Mouse (Mus musculus): Measurements from ENCODE around the gene Them5. TPM values are rescaled to one million over a fixed set of nuclear protein-coding genes. Genes with fewer than 3 reads are reported as not detected.

The Them5 gene
- polyA plus RNA-seq, 1 experiment from 2014 or later = 32.1 TPM

DNA sequence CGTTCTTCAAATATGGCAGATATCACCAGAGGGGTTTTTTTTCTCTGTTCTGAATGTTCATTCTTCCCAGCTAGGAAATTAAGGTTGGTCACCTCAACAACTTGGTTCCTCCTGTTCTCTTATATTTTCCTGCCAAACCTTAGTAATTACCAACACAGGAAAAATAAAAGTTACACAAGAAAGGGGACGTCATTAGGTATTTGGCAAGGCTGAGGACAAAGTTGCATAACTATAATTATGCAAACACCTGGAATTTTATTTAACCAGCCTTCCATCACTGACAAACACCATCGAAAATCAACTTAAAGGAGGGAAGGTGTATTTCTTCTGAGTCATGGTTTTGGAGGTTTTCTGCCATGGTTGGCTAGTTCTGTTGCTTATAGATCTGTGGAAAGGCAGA lies 3.4 kb upstream of the Them5 start:
- Histone ChIP-seq H3K4me2 (ENCODE audit: low read depth, low read length) (no peak overlapping the region), H3K4me1 (ENCODE audit: control insufficient read depth, insufficient read depth, low read length) (0 out of 2 replicates have a peak, but pooled peaks cover 4% of the 10 kb centered on the region), H3K27ac (ENCODE audit: low read length) (no peak overlapping the region), H3K9ac (ENCODE audit: low read length) (no peak overlapping the region), H3K27me3 (ENCODE audit: control insufficient read depth, insufficient read depth, low read length) (no peaks in the 10 kb centered on the region), H3K4me3 (replicated peaks; ENCODE audit: low read length) (no peak overlapping the region), H3K36me3 (ENCODE audit: control insufficient read depth, insufficient read depth, low read length) (no peaks in the 10 kb centered on the region), H3K9me3 (replicated peaks; ENCODE audit: control insufficient read depth, low read length) (no peaks in the 10 kb centered on the region)
- no peak for ATAC-seq (ENCODE audit: insufficient read depth, low FRiP score)
- WGBS = 78% methylated on average over 3 of the region's 3 CpGs

DNA sequence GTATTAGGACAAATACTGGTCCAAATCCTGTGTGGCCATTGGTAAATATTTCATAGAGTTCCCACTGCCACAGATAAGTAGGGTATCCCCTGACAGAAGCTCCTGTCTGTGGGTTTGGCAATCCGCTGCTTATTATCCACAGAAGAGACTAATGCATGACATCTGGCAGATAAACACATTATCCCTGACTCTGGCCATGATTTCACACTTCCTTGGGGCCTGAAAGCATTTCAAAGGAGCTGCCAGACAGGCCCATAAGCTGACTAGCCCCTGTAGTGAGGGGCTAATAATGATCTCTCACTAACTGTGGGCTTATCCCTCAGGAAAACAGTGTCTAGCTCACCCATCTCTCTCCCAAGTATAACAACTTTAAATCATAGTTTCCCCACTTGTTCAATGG lies 653 bp downstream of the Them5 start:
- Histone ChIP-seq H3K4me3 (replicated peaks; ENCODE audit: low read length) (no peak overlapping the region; the same call in 1 of the 2 replicates), H3K4me2 (ENCODE audit: low read depth, low read length) (0 out of 2 replicates have a peak overlapping the region, but pooled peaks have one; percentile 14), H3K27ac (ENCODE audit: low read length) (peak overlapping the region; percentile 74), H3K4me1 (ENCODE audit: control insufficient read depth, insufficient read depth, low read length) (0 out of 2 replicates have a peak, but pooled peaks cover 4% of the 10 kb centered on the region), H3K9ac (ENCODE audit: low read length) (no peak overlapping the region), H3K36me3 (ENCODE audit: control insufficient read depth, insufficient read depth, low read length) (no peaks in the 10 kb centered on the region), H3K9me3 (replicated peaks; ENCODE audit: control insufficient read depth, low read length) (no peaks in the 10 kb centered on the region), H3K27me3 (ENCODE audit: control insufficient read depth, insufficient read depth, low read length) (no peaks in the 10 kb centered on the region)
- ATAC-seq (ENCODE audit: insufficient read depth, low FRiP score) = no peak
- WGBS = 43% methylated on average over 1 of the region's 1 CpGs

DNA sequence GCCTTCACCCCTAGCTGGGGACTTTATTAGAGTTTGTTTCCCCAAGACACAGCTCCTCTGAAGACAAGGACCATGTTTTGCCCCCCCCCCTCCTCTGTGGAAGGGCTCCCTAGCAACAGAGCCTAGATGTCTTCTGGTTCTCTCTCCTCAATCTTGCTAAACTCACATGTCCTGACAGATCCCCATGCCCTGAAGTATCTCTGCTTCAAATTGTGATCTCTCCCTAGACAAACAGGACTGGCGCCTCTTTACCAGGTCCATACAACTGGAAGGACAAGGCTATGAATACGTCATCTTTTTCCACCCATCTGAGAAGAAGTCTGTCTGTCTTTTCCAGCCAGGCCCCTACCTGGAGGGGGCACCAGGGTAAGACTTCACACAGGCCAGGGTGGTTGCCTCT lies 2.3 kb downstream of the Them5 start:
- no peaks in the 10 kb centered on the region for H3K36me3 ChIP-seq (ENCODE audit: control insufficient read depth, insufficient read depth, low read length)
- no peak overlapping the region for H3K4me3 ChIP-seq (replicated peaks; ENCODE audit: low read length)
- 0 out of 2 replicates have a peak, but pooled peaks cover 4% of the 10 kb centered on the region for H3K4me1 ChIP-seq (ENCODE audit: control insufficient read depth, insufficient read depth, low read length)
- H3K9ac ChIP-seq (ENCODE audit: low read length) = no peak overlapping the region
- peak overlapping the region; percentile 61; the same call in 1 of the 2 replicates for H3K27ac ChIP-seq (ENCODE audit: low read length)
- 67% methylated on average over 2 of the region's 2 CpGs for WGBS
- no peaks in the 10 kb centered on the region for H3K9me3 ChIP-seq (replicated peaks; ENCODE audit: control insufficient read depth, low read length)
- no peak for ATAC-seq (ENCODE audit: insufficient read depth, low FRiP score)
- no peaks in the 10 kb centered on the region for H3K27me3 ChIP-seq (ENCODE audit: control insufficient read depth, insufficient read depth, low read length)
- H3K4me2 ChIP-seq (ENCODE audit: low read depth, low read length) = no peak overlapping the region

DNA sequence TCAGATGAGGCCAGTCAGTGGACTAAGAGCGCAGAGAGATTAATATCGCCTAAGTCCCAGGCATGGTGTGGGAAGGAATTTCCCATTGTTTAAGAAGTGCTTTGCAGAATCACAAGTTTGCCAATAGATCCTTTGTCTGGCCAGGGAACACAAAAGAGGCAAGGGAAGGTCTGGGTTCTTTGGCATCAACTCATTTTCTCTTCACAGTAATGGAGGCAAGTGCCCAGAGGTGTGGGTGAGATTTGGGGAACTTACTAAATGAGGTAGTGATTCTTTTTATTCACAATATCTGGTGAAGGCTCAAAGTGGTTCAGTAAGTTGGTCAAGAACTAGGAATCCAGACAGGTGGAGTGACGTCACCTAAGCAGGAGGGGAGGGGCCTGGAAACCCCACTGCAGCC lies 3.0 kb downstream of the Them5 start:
- H3K9ac ChIP-seq (ENCODE audit: low read length) = no peak overlapping the region
- no peaks in the 10 kb centered on the region for H3K27me3 ChIP-seq (ENCODE audit: control insufficient read depth, insufficient read depth, low read length)
- 56% methylated on average over 3 of the region's 3 CpGs for WGBS
- no peak overlapping the region for H3K4me2 ChIP-seq (ENCODE audit: low read depth, low read length)
- 0 out of 2 replicates have a peak, but pooled peaks cover 4% of the 10 kb centered on the region for H3K4me1 ChIP-seq (ENCODE audit: control insufficient read depth, insufficient read depth, low read length)
- H3K27ac ChIP-seq (ENCODE audit: low read length) = 0 out of 2 replicates have a peak overlapping the region, but pooled peaks have one; percentile 11
- H3K9me3 ChIP-seq (replicated peaks; ENCODE audit: control insufficient read depth, low read length) = no peaks in the 10 kb centered on the region
- H3K4me3 ChIP-seq (replicated peaks; ENCODE audit: low read length) = no peak overlapping the region
- no peaks in the 10 kb centered on the region for H3K36me3 ChIP-seq (ENCODE audit: control insufficient read depth, insufficient read depth, low read length)
- ATAC-seq (ENCODE audit: insufficient read depth, low FRiP score) = no peak

DNA sequence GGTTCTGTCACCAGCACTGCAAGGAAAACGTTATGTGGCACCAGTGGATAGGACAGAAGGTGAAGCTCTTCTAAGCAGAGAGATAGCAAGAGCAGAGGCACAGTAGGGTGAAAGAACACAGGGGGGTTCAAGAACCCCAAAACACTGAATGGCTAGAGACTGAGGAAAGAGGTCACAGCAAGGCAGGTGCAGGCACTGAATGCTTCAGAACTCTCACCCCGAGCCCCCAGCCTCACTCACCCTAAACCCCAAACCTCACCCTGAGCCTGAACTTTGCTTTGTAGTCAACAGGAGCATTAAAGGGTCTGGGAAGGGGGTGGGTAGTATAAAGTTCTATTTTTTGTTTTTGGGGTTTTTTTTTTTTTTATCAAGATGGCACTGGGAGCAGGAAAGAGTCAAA lies 6.2 kb downstream of the Them5 start:
- Histone ChIP-seq H3K36me3 (ENCODE audit: control insufficient read depth, insufficient read depth, low read length) (no peaks in the 10 kb centered on the region), H3K4me1 (ENCODE audit: control insufficient read depth, insufficient read depth, low read length) (no peaks in the 10 kb centered on the region), H3K9me3 (replicated peaks; ENCODE audit: control insufficient read depth, low read length) (no peaks in the 10 kb centered on the region), H3K27me3 (ENCODE audit: control insufficient read depth, insufficient read depth, low read length) (no peaks in the 10 kb centered on the region), H3K27ac (ENCODE audit: low read length) (no peak overlapping the region), H3K4me3 (replicated peaks; ENCODE audit: low read length) (no peak overlapping the region), H3K9ac (ENCODE audit: low read length) (no peak overlapping the region), H3K4me2 (ENCODE audit: low read depth, low read length) (no peak overlapping the region)
- WGBS = 58% methylated on average over 2 of the region's 2 CpGs
- no peak for ATAC-seq (ENCODE audit: insufficient read depth, low FRiP score)

DNA sequence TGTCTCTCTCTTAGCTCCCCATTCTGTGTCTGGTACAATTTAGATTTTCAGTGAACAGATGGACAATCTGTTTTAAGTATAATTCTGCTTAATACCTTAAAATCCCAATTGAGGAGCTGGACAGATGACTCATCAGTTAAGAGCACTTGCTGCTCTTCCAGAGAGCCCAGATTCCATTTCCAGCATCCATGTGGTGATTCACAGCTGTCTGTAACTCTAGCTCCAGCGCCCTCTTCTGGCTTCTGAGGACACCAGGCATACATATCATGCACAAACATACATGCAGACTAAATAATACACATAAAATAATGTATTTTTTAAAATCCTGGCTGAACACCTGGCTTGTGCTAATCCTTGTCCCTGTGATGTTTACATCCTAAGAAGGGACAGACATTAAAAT lies 18.9 kb downstream of the Them5 start:
- 3% methylated on average over 1 of the region's 1 CpGs for WGBS
- no peak for ATAC-seq (ENCODE audit: insufficient read depth, low FRiP score)
- Histone ChIP-seq H3K4me3 (replicated peaks; ENCODE audit: low read length) (no peak overlapping the region), H3K27ac (ENCODE audit: low read length) (no peak overlapping the region), H3K4me2 (ENCODE audit: low read depth, low read length) (no peak overlapping the region), H3K27me3 (ENCODE audit: control insufficient read depth, insufficient read depth, low read length) (no peaks in the 10 kb centered on the region), H3K4me1 (ENCODE audit: control insufficient read depth, insufficient read depth, low read length) (no peaks in the 10 kb centered on the region), H3K9me3 (replicated peaks; ENCODE audit: control insufficient read depth, low read length) (no peaks in the 10 kb centered on the region), H3K36me3 (ENCODE audit: control insufficient read depth, insufficient read depth, low read length) (no peaks in the 10 kb centered on the region), H3K9ac (ENCODE audit: low read length) (no peak overlapping the region)

DNA sequence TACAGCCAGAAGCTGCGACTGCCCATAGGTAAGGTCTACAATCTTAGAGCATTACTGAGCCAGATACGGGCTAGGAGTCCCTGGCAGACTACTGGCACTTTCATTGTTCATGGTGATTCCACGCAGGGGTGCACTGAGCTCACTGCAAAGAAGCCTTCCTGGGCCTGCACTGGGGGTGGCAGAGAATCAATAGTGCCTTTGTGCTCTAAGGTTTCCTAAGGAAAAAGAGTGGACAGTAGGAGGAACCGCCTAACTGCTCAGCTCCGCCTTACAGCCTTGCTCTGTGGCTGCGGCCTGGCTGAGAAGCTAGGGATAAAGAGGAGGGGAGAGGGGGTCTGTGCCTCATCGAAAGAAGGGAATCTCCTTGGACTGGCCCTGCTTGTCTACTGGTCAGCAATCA lies 20.2 kb downstream of the Them5 start, which contains the start of gene C2cd4d:
Gene C2cd4d (plus strand): TSS at position 301 of the 400 bp plus-strand sequence.
- Histone ChIP-seq H3K36me3 (ENCODE audit: control insufficient read depth, insufficient read depth, low read length) (no peaks in the 10 kb centered on the region), H3K4me1 (ENCODE audit: control insufficient read depth, insufficient read depth, low read length) (no peaks in the 10 kb centered on the region), H3K9me3 (replicated peaks; ENCODE audit: control insufficient read depth, low read length) (no peaks in the 10 kb centered on the region), H3K4me3 (replicated peaks; ENCODE audit: low read length) (peak within 1 kb of the TSS; percentile 57), H3K4me2 (ENCODE audit: low read depth, low read length) (peak within 1 kb of the TSS; percentile 92), H3K27ac (ENCODE audit: low read length) (peak within 1 kb of the TSS; percentile 55; the same call in 1 of the 2 replicates), H3K9ac (ENCODE audit: low read length) (peak within 1 kb of the TSS; percentile 82), H3K27me3 (ENCODE audit: control insufficient read depth, insufficient read depth, low read length) (no peaks in the 10 kb centered on the region)
- 63% methylated on average over 7 of the region's 7 CpGs for WGBS
- ATAC-seq (ENCODE audit: insufficient read depth, low FRiP score) = no peak

DNA sequence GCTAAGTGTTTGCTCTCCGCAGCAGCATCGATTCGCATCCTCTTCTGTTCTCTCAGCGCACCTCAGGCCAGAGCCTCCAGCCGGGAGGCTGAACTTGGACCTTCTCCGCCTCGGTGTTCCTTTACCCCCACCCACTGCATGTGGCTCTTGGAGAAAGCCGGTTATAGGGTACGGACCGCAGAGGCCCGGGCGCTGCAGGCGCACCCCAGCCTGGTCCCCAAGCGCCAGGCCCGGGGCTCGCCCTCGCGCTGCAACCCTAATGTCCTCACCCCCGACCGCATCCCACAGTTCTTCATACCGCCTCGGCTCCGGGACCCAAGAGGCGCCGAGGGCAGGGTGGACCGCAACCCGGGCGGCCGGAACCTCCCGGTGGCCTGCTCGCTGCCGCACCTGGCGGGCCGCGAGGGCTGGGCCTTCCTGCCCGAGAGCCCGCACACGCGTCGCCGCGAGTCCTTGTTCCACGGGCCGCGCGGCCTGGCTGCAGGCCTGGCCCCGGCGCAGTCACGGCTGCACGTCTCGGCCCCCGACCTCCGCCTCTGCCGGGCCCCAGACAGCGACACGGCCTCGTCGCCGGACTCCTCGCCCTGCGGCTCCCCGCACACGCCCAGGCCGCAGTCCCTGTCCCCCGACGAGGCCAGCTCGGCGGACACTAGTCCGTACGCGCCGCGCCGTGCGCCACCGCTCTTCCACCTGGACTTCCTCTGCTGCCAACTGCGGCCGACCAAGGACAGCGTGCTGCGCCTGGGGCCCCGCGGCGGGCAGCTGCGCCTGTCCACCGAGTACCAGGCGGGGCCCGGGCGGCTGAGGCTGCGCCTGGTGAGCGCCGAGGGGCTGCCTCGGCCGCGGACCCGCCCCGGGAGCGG lies 21.6 kb downstream of the Them5 start:
- 7% methylated on average over 96 of the region's 97 CpGs for WGBS
- Histone ChIP-seq H3K27ac (ENCODE audit: low read length) (no peak overlapping the region), H3K9me3 (replicated peaks; ENCODE audit: control insufficient read depth, low read length) (no peaks in the 10 kb centered on the region), H3K36me3 (ENCODE audit: control insufficient read depth, insufficient read depth, low read length) (no peaks in the 10 kb centered on the region), H3K9ac (ENCODE audit: low read length) (peak overlapping the region; percentile 82), H3K4me3 (replicated peaks; ENCODE audit: low read length) (peak overlapping the region; percentile 57), H3K4me2 (ENCODE audit: low read depth, low read length) (peak overlapping the region; percentile 92), H3K4me1 (ENCODE audit: control insufficient read depth, insufficient read depth, low read length) (no peaks in the 10 kb centered on the region), H3K27me3 (ENCODE audit: control insufficient read depth, insufficient read depth, low read length) (no peaks in the 10 kb centered on the region)
- ATAC-seq (ENCODE audit: insufficient read depth, low FRiP score) = peak; percentile 36; the same call in 1 of the 2 replicates

DNA sequence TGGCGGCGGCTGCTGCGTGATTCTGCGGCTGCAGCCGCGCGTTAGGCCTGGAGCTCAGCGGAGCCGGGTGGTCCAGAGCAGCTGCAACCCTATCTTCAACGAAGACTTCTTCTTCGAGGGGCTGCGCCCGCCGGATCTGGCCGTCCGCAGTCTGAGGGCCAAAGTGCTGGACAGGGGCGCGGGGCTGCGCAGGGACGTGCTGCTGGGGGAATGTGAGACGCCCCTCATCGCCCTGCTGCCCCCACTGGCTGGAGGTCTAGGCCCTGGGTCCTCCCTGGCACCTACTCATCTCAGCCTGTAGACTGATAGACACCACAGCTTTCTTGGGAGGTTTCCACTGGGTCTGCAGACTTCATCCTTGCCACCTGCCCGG lies 22.2 kb downstream of the Them5 start:
- H3K4me3 ChIP-seq (replicated peaks; ENCODE audit: low read length) = peak overlapping the region; percentile 57
- ATAC-seq (ENCODE audit: insufficient read depth, low FRiP score) = no peak
- H3K27ac ChIP-seq (ENCODE audit: low read length) = no peak overlapping the region

More for the DNA sequence above, 22.2 kb downstream of the Them5 start:
- no peaks in the 10 kb centered on the region for H3K9me3 ChIP-seq (replicated peaks; ENCODE audit: control insufficient read depth, low read length)
- WGBS = 4% methylated on average over 23 of the region's 23 CpGs
- H3K9ac ChIP-seq (ENCODE audit: low read length) = peak overlapping the region; percentile 82
- H3K4me2 ChIP-seq (ENCODE audit: low read depth, low read length) = peak overlapping the region; percentile 92
- no peaks in the 10 kb centered on the region for H3K4me1 ChIP-seq (ENCODE audit: control insufficient read depth, insufficient read depth, low read length)
- H3K27me3 ChIP-seq (ENCODE audit: control insufficient read depth, insufficient read depth, low read length) = no peaks in the 10 kb centered on the region
- no peaks in the 10 kb centered on the region for H3K36me3 ChIP-seq (ENCODE audit: control insufficient read depth, insufficient read depth, low read length)
